Mouse (Mus musculus): Measurements from ENCODE around the gene Kcmf1.
"Not testable (repeated sequence)": the region's sequence is repeated elsewhere in the genome, so short reads cannot be mapped to it uniquely, and the experiment has no call there.

The Kcmf1 gene

GRCm38 (mm10) chr6:72899201-72899780 lies 488 bp downstream of the Kcmf1 start:
- peak; percentile 36 for DNase-seq (ENCODE audit: low read depth, low spot score)

- peak; percentile 59 for DNase-seq (ENCODE audit: low read depth, low spot score)
These were observed 1.3 kb downstream of the Kcmf1 start for GRCm38 (mm10) chr6:72898244-72899200.

GRCm38 (mm10) chr6:72895000-72895399 lies 4.8 kb downstream of the Kcmf1 start:
- no peak for DNase-seq (ENCODE audit: low read depth, low spot score)

DNA sequence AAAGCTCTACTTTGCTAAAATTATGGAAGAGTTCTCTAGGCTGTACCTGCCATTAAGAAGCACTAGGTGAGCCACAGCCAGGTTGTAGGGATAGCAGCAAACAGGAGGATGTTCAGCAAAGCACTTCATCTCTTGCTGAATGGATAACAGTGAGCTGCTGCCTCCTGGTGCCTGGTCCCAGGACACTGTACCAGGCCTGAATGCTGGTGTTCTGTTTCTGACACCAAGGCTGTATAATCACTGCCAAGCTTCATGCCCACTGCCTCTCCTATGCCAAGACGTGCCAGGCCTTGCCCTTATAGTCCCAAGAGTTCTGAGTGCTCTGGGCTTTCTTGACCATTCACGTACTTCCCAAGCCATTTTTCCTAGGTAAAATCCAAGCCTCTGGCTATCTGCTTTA lies 8.5 kb downstream of the Kcmf1 start:
- no peak for DNase-seq (ENCODE audit: low read depth, low spot score)

GRCm38 (mm10) chr6:72888655-72889054 lies 11.1 kb downstream of the Kcmf1 start:
- DNase-seq (ENCODE audit: low read depth, low spot score) = no peak

GRCm38 (mm10) chr6:72885268-72885667 lies 14.5 kb downstream of the Kcmf1 start:
- DNase-seq (ENCODE audit: low read depth, low spot score) = no peak

DNA sequence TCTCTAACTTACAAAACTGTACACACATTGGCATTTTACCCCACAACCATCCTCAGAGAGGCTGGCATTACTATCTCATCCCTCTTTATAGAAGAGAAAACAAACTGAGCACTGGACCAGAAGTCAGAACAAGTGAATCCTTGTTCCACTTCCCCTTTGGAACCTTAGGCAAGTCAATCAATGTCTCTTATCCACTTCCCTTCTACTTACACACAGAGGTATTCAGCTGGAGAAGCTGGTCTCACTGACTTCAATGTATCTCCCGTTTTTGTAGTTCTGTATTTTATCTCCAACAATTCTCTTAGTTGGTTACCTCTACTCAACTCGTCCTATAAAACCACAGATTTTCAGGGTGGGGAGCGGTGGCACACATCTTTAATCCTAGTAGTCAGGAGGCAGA lies 15.0 kb downstream of the Kcmf1 start:
- DNase-seq (ENCODE audit: low read depth, low spot score) = no peak

DNA sequence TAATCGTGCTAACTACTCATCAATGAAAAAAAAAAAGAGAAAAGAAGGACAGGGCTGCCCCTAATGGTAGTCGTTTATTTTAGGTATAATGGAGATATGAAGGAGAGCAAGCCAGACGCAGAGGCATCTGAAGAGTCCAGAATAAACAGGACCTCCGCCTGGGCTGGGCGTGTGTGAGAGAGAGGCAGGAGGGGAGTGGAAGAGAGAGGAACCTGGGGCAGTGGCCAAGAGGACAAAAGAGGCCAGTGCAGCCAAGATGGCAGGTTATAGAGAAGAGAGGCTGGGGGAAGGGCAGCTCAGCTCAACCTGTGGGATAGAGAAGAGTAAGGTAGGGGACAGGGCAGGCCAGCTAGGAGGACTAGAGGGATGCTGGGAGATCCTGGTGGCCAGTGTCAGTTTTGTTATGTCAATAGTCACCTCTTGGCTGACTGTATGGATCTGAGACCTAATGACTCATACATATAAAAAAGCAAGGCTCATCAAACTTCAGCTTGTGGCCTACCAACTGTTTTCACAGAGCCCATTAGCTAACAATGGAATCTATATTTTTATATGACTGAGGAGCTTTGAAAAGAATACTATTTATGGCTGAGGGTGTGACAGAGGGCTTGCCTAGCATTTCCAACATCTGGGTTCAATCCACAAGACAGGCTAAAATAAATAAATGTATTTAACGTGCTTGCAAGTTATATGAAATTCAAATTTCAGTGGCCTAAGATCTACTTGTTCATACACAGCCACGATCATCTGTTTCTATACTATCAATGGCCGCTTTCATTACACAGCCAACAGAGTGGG lies 16.9 kb downstream of the Kcmf1 start:
- no peak for DNase-seq (ENCODE audit: low read depth, low spot score)

DNA sequence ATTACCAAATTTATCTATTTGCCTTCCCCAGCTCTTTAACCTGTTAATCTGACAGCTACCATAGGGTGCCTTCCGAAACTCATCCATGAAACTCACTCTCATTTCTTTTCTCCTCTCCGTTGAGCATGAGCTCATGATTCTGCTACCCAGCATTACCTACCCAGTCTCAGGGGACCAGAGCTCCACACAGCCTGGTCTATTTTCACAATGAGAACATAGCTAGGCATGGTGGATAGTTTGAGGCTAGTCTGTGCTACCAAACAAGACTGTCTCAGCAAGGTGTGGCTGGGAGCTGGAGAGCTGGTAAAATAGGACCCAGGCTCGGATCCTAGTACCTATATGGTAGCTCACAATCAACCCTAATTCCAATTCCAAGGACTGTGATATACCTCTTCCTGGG lies 17.6 kb downstream of the Kcmf1 start:
- DNase-seq (ENCODE audit: low read depth, low spot score) = no peak

- DNase-seq (ENCODE audit: low read depth, low spot score) = no peak
These were observed 18.2 kb downstream of the Kcmf1 start for GRCm38 (mm10) chr6:72881619-72881979.

DNA sequence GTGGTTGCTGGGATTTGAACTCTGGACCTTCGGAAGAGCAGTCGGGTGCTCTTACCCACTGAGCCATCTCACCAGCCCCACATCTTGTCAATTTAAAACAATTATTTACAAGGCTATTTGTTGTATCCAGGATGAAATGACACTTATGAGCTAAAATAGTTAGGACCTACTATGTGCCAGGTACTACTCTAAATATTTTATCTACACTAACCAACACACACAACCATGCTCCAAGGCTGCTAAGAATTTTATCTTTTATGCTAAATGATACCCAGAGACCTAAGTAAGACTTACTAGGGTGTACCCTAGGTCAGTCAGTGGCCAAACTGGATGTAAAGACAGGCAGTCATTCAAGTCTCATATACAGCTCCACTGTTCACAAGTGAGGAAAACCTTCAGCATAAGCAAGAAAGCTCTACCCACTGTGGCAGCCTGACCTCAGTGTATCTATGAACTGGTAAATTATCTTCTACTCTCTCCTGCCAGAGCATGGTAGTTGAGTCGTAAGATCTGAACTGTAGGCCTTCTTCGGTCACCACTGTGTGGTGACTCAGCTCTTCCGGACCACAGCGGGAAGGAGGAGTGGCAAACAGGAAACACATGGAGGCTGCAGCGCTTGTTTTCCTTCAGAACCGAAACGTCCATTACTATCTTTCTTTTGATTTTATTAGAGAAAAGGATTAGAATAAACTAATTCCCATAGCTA lies 18.7 kb downstream of the Kcmf1 start:
- DNase-seq (ENCODE audit: low read depth, low spot score) = no peak

- DNase-seq (ENCODE audit: low read depth, low spot score) = no peak
These were observed 23.1 kb downstream of the Kcmf1 start for GRCm38 (mm10) chr6:72876629-72877028.

DNA sequence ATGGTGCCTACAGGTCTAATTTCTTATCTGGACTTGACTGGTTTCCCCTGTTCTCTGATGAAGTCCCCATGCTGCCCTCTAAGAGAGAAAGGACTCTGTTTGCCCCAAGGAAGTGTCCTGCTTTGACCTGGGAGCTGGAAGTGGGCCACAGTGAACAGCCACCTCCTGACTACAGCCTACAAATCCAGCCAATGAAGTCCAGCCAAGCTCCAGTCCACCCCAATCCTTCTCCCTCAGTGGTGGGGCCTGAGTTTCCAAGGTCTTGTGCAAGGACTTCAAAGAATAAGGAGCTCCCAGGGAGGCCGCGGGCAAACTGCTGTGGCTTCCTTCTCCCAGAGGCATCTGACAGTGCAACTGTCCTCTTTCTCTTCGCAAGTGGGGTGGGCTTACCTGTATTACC lies 26.4 kb downstream of the Kcmf1 start:
- DNase-seq (ENCODE audit: low read depth, low spot score) = no peak

GRCm38 (mm10) chr6:72872276-72872675 lies 27.5 kb downstream of the Kcmf1 start:
- DNase-seq (ENCODE audit: low read depth, low spot score) = no peak

DNA sequence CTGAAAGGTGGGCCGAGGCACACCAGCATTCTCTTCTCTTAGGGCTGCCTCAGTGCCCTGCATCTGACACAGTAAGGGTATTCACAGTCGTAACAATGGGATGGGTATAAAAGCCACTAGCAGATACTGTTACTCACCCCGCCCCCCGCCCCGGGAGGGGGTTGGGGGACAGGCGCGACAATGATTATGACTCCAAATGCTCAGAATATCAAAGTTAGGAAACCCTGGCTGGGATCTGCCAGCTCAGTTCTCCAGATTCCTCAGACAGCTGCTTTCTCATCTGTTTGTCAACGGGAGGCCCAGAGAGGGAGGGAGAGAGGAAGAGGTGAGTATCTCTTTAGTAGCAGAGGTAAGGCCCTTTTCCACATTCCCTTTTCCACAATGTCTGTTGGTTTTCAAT lies 30.2 kb downstream of the Kcmf1 start:
- DNase-seq (ENCODE audit: low read depth, low spot score) = no peak

- DNase-seq (ENCODE audit: low read depth, low spot score) = no peak
These were observed 31.1 kb downstream of the Kcmf1 start for GRCm38 (mm10) chr6:72868688-72869087.

- DNase-seq (ENCODE audit: low read depth, low spot score) = no peak
These were observed 32.0 kb downstream of the Kcmf1 start for GRCm38 (mm10) chr6:72867746-72868145.

DNA sequence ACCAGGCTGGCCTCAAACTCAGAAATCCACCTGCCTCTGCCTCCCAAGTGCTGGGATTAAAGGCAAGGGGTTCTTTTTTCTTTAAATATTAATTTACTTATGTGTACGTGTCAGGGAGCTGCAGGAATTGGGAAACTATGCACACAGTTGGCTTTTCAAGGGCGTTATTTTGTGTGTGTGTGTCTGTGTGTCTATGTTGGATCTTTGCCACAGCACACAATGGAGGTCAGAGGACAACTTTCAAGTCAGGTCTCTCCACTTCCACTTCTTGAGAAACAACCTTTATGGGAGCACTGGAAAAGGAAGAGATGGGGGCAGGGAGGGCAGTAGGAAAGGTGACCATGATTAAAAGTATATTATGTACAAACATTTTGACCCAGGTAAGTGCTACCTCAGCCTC lies 33.5 kb downstream of the Kcmf1 start:
- no peak for DNase-seq (ENCODE audit: low read depth, low spot score)

DNA sequence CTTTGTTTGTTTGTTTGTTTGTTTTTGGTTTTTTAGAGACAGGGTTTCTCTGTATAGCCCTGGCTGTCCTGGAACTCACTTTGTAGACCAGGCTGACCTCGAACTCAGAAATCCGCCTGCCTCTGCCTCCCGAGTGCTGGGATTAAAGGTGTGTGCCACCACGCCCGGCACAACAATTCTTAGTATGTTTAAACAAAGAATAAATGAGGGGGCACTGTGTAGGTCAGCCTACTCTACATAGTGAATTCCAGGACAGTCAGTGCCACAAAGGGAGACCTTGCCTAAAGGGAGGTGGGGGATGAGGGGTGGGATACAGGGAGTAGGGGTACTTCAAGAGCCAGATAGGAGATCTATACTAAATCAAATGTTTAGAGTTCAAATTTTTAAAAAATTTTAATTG lies 37.1 kb downstream of the Kcmf1 start:
- DNase-seq (ENCODE audit: low read depth, low spot score) = not testable (repeated sequence)

DNA sequence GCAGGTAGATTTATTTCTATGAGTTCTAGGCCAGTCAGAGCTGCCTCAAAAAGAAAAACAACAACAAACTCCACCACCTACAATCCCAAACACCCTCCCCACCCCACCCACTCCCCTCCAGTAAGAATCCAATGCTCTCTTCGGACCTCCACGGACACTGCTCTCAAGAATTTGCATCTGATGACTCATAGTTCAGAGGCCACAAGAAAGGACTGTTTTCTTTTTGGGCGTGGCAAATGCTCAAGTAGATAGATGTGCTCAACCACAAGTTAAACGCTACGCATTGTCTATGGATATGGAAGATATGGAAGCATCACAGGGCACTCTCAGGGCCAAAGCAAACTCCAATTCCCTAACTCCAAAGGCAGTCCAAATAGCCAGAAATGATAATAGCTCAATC lies 45.5 kb downstream of the Kcmf1 start:
- no peak for DNase-seq (ENCODE audit: low read depth, low spot score)

GRCm38 (mm10) chr6:72852180-72852579 lies 47.6 kb downstream of the Kcmf1 start:
- no peak for DNase-seq (ENCODE audit: low read depth, low spot score)

DNA sequence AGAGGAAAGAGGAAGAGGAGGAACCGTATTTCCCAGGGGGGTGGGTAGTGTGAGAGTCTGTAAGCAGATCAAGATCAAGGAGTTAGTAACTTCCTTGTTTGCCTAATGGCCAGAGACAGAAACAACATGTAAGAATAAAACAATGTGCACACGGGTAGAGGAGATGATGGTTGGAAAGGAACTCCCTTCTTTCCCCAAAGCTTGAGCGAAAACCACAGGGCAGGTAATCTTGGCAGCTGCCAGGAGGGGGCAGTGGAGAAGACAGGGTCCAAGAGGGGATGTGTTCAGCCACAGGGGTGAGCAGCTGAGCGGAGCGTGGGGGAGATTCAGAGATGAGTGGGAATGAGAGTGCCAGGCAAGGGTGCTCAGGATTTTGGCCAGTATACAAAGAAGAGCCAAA lies 48.1 kb downstream of the Kcmf1 start:
- DNase-seq (ENCODE audit: low read depth, low spot score) = peak; percentile 43

All from mesoderm, embryonic 11.5 days (tissue).